Mouse (Mus musculus): ENCODE data around the gene Slc12a1. TPM values are rescaled to one million over a fixed set of nuclear protein-coding genes. Genes with fewer than 3 reads are reported as not detected.

Slc12a1 gene
- not detected for polyA plus RNA-seq (2017; shearing (Covaris generic))

GRCm38 (mm10) chr2:125152388-125152787, at the start of gene Slc12a1:
Slc12a1 (plus strand) TSS chr2:125152505.

DNA sequence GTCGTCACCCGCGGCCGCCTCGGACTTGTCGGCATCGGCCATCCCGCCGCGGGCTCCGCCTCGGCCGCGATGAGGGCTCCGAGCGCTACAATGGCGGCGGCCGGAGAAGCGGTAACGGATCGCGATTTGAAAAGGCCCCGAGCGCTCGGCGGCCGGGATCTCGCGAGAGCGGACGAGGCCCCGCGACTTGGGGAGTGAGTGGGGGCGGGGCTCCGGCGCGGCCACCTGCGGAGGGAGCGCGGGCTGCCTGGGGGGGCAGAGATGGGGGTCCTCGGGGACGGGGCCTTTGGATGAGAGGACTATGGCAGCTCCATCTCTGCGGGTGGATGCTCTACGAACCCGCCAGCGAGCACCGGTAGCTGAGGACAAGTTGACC, 28.8 kb upstream of the Slc12a1 start, which contains the start of gene Myef2:
TSS of gene Myef2 (minus strand) at position 185 of the 376 bp plus-strand sequence.

DNA sequence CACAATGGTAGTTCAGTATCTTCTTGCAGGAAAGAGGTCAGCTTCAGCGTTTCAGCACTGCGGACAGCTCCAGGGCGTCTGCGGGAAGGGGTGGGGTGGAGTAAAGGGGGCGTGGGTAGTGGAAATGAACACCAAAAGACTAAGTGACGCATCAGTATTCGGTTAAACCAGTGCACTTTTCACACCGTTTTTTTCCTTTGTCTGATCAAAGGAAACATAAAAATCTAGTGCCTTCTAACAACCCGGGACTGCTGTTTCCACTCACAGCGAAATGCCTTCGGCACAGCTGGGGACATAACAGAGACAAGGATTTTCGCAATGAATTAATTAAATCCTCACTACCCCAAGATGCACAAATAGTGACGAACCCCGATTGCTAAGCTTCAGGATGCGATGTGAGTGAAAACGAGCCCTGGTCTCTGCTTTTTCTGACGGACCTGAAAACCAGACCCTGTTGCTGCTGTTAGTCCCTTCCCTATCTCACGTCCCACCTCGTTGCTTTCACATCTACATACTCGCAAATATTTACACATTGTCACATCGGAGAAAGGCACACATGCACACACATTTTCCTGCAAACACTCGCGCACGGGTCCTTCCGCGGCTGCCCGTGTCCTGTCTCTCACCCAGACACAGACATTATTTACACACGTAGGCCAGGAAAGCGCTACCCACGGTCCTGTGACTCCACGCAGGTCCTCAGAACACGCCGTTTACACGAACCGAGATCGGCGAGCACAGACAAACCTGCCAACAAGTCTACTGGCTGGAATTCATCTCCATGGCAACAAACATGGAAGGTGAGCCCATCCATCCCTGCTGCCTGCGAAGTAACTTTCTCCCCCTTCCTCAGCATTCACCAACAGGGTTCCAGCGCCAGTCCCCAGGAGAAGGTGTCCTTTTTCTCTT, 16.1 kb upstream of the Slc12a1 start, which contains the start of gene Ctxn2:
TSS of gene Ctxn2 (plus strand) at position 790 of the 909 bp plus-strand sequence.

DNA sequence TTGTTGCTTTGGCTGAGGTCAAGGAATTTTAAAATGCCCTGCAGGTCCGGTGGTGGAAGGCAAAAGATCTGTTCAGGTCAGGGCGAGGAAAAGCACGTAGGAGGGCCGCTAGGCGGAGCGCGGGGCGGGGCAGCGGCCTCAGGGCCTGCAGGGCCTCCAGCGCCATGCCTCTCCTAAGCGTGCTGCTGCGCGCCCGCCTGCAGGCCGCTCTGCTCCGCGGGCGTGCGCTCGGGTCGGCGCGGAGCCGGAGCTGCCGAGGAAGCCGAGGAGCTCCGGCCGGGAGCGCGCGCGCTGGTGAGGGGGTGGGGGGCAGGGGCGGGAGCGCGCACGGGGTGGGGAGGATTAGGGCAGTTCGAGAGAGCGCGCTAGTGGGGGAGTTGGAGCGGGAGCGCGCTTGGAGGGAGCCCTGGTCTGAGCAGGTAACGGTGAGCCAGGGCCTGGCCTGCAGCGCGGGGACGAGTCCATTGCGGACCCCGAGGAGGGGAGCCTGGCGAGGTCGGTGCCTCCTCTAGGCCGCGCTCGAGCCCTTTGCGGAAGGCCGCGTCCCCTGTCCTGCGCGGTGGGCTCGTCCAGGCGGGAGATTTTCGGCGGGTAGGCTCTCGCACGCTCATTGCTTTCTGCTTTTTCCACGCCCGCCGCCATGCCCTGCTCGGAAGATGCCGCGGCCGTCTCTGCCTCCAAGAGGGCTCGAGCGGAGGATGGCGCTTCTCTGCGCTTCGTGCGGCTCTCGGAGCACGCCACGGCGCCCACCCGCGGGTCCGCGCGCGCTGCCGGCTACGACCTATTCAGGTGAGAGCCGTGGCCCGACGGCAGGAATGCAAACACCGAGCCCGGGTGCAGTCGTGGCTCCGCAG, 95.0 kb downstream of the Slc12a1 start, which contains the start of gene Dut:
TSS of gene Dut (plus strand) at position 83 of the 854 bp plus-strand sequence.

Other genes with a start within 250 kb of the Slc12a1 start
- gene Slc24a5, start 84.4 kb upstream of the Slc12a1 start, polyA plus RNA-seq (2017; shearing (Covaris generic)) = 1.8 TPM
- 16.9 TPM for gene Myef2, start 28.8 kb upstream of the Slc12a1 start, polyA plus RNA-seq (2017; shearing (Covaris generic))
- not detected for gene Ctxn2, start 15.8 kb upstream of the Slc12a1 start, polyA plus RNA-seq (2017; shearing (Covaris generic))
- 41.8 TPM for gene Dut, start 94.7 kb downstream of the Slc12a1 start, polyA plus RNA-seq (2017; shearing (Covaris generic))

Data from effector memory CD4-positive, alpha-beta T cell, adult 7 months (primary cell).